Mouse (Mus musculus) bone marrow, adult 2 months (tissue): ENCODE results near the gene Gm12216. TPM values are rescaled to one million over a fixed set of nuclear protein-coding genes. Genes with fewer than 3 reads are reported as not detected.
"Not testable (repeated sequence)": the region's sequence is repeated elsewhere in the genome, so short reads cannot be mapped to it uniquely, and the experiment has no call there.

Experiments
- H3K27ac ChIP-seq: fragments of 200-500 bp; 2 replicates; pipeline ENCODE4 v1.5.1; 2012; ENCODE audit warnings: low read depth, mild to moderate bottlenecking, control low read depth, inconsistent platforms, low read length; ENCODE audit not compliant: control insufficient read depth, poor library complexity, insufficient read depth
- H3K4me1 ChIP-seq: fragments of 200-500 bp; 2 replicates; pipeline ENCODE4 v1.6.1; 2011; ENCODE audit warnings: low read length; ENCODE audit not compliant: control insufficient read depth, insufficient read depth
- H3K4me3 ChIP-seq: fragments of 200-500 bp; replicated peaks from 2 replicates; pipeline ENCODE3; 2011; ENCODE audit warnings: mild to moderate bottlenecking, low read depth, low read length, control low read depth; ENCODE audit not compliant: control insufficient read depth
- CTCF ChIP-seq: fragments of 200-500 bp; IDR thresholded peaks from 2 replicates; pipeline ENCODE4 v1.5.1; 2011; ENCODE audit warnings: low read length, control low read depth; ENCODE audit not compliant: control insufficient read depth, insufficient read depth
- POLR2A ChIP-seq: fragments of 200-500 bp; IDR thresholded peaks from 2 replicates; pipeline ENCODE4 v1.6.1; 2011; ENCODE audit warnings: low read depth, mild to moderate bottlenecking, control low read depth, low read length, borderline replicate concordance; ENCODE audit not compliant: control insufficient read depth
- WGBS: fragments of 180-500 bp; shearing (Covaris S2); methylation state at CpG from one replicate; pipeline ENCODE4 v1.1.7; 2018; 5-methylcytosine and 5-hydroxymethylcytosine counted together
- polyA plus RNA-seq: library from polyadenylated mRNA; stranded (reverse); fragments of >200 nt; gene quantifications from 2 replicates; pipeline ENCODE4 v1.2.4, GENCODE M21; 2011; ENCODE audit warnings: low replicate concordance; ENCODE audit not compliant: missing spikeins, insufficient read depth, insufficient read length

Gm12216 gene
- polyA plus RNA-seq, 1 experiment: 7.8 TPM

GRCm38 (mm10) chr11:53888242-53888641 is 29.2 kb upstream of the Gm12216 start:
- peaks cover 4% of the 10 kb centered on the region; the same call in 1 of the 2 replicates for H3K4me1 ChIP-seq
- WGBS: 76% methylated on average over 4 of the region's 4 CpGs
- H3K27ac ChIP-seq: no peak overlapping the region
- no peak overlapping the region for H3K4me3 ChIP-seq
- TF ChIP-seq POLR2A (no peak), CTCF (no peak)

- H3K4me1 ChIP-seq: no peaks in the 10 kb centered on the region
- WGBS: 66% methylated on average over 2 of the region's 2 CpGs
- no peak overlapping the region for H3K27ac ChIP-seq
- no peak overlapping the region for H3K4me3 ChIP-seq
- TF ChIP-seq CTCF (no peak), POLR2A (no peak)
Observed at GRCm38 (mm10) chr11:53883287-53883686, 24.2 kb upstream of the Gm12216 start.

GRCm38 (mm10) chr11:53878096-53878495 is 19.0 kb upstream of the Gm12216 start:
- not testable (repeated sequence) for H3K27ac ChIP-seq, H3K4me3 ChIP-seq, H3K4me1 ChIP-seq
- 83% methylated on average over 5 of the region's 5 CpGs for WGBS

GRCm38 (mm10) chr11:53876488-53876887 is 17.4 kb upstream of the Gm12216 start:
- no peak overlapping the region for H3K4me3 ChIP-seq
- TF ChIP-seq POLR2A (no peak), CTCF (no peak)
- H3K27ac ChIP-seq: no peak overlapping the region
- 83% methylated on average over 4 of the region's 4 CpGs for WGBS
- H3K4me1 ChIP-seq: no peaks in the 10 kb centered on the region

- WGBS: 86% methylated on average over 4 of the region's 4 CpGs
- Histone ChIP-seq H3K4me1 (no peaks in the 10 kb centered on the region), H3K27ac (no peak overlapping the region; the same call in 1 of the 2 replicates), H3K4me3 (no peak overlapping the region)
- peak; percentile 46 for TF ChIP-seq CTCF
- TF ChIP-seq POLR2A: no peak
Observed at GRCm38 (mm10) chr11:53874706-53875105, 15.7 kb upstream of the Gm12216 start.

- H3K4me1 ChIP-seq, H3K27ac ChIP-seq, H3K4me3 ChIP-seq: not testable (repeated sequence)
- 81% methylated on average over 5 of the region's 5 CpGs for WGBS
Observed at GRCm38 (mm10) chr11:53873909-53874704, 15.1 kb upstream of the Gm12216 start.

- Histone ChIP-seq H3K4me3 (no peak overlapping the region), H3K27ac (no peak overlapping the region), H3K4me1 (no peaks in the 10 kb centered on the region)
- no peak for TF ChIP-seq POLR2A
- TF ChIP-seq CTCF: no peak
- WGBS: 91% methylated on average over 2 of the region's 2 CpGs
Observed at GRCm38 (mm10) chr11:53871786-53872507, 12.9 kb upstream of the Gm12216 start.

- TF ChIP-seq CTCF (no peak), POLR2A (no peak)
- WGBS: 80% methylated on average over 5 of the region's 5 CpGs
- Histone ChIP-seq H3K4me3 (no peak overlapping the region), H3K27ac (no peak overlapping the region), H3K4me1 (no peaks in the 10 kb centered on the region)
Observed at GRCm38 (mm10) chr11:53869172-53869571, 10.1 kb upstream of the Gm12216 start.

GRCm38 (mm10) chr11:53868323-53868722 is 9.3 kb upstream of the Gm12216 start:
- 42% methylated on average over 5 of the region's 5 CpGs for WGBS
- not testable (repeated sequence) for H3K27ac ChIP-seq, H3K4me1 ChIP-seq

GRCm38 (mm10) chr11:53864724-53865310 is 5.8 kb upstream of the Gm12216 start:
- not testable (repeated sequence) for H3K4me3 ChIP-seq, H3K27ac ChIP-seq, H3K4me1 ChIP-seq
- WGBS: 73% methylated on average over 2 of the region's 4 CpGs

More at GRCm38 (mm10) chr11:53868323-53868722, 9.3 kb upstream of the Gm12216 start:
- H3K4me3 ChIP-seq: not testable (repeated sequence)

- not testable (repeated sequence) for H3K27ac ChIP-seq, H3K4me1 ChIP-seq, H3K4me3 ChIP-seq
- 76% methylated on average over 9 of the region's 9 CpGs for WGBS
Observed at GRCm38 (mm10) chr11:53860944-53861343, 1.9 kb upstream of the Gm12216 start.
